Mouse (Mus musculus) lung, postnatal 0 days (tissue): Measurements from ENCODE around the gene Tuba8.

ENCODE experiments used
- CTCF ChIP-seq: IDR thresholded peaks from 2 replicates; pipeline ENCODE4 v1.5.1; 2016; ENCODE audit warnings: antibody characterized with exemption, mild to moderate bottlenecking
- EP300 ChIP-seq: IDR thresholded peaks from 2 replicates; pipeline ENCODE4 v1.6.1; 2016; ENCODE audit warnings: antibody characterized with exemption, mild to moderate bottlenecking, control low read depth

DNA sequence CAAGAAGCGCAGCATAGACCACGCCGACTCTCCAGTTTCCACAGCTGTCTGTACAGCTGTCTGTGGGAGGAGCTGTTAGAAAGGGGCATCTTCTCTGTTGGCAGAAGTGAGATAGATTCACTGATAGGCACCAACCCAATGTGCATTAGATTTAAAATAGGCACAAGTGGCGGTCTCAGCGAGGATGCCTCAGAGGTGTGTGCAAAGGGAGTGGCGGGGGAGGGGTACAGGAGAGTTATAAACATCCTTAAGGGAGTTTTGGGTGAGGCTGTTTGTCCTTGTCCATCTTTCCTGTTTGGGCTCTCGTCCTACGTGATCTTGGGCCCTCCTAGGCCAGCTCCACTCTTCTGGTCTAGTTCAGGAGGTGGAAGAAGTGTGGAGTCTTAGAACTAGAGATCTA, 17.9 kb downstream of the Tuba8 start:
- TF ChIP-seq EP300 (no peak), CTCF (no peak)
